Mouse (Mus musculus): ENCODE results near the gene Peli1. TPM values are rescaled to one million over a fixed set of nuclear protein-coding genes. Genes with fewer than 3 reads are reported as not detected.
"Not testable (repeated sequence)": the region's sequence is repeated elsewhere in the genome, so short reads cannot be mapped to it uniquely, and the experiment has no call there.

Gene Peli1
- total RNA-seq, 2 experiments from 2014 or later: 52.5 to 52.8 TPM

DNA sequence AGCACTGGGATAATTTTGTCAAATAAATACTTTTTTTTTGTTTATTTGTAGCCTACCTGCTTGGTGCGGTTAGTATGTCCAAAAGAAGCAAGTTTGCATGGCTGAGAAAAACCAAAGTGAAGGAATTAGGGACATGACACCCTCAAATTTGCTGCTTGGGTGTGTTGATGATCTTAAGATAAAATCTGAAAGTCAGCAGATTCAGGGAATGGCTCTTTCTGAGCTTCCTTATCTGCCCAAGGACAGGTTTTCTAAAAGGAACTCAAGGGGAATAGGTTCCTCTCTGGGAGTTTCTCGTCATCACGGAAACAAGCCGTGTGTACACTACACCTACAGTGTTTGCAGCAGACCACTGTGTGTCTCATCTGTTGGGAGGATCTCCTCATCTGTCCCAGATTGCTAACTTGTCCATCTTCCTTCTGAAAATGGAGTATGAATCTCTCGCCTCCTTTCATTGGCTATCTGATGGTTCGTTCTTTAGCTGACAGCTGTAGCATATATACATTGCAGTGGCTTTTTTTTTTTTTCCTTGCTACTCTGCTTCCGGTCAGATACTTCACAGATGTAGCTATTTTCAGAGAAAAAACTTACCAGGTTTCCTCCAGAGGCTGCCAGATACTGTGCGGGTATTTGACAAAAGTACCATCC lies 88.0 kb downstream of the Peli1 start:
- DNase-seq (ENCODE audit: extremely low spot score in 1 of 2, low spot score in 1 of 2): no peak

DNA sequence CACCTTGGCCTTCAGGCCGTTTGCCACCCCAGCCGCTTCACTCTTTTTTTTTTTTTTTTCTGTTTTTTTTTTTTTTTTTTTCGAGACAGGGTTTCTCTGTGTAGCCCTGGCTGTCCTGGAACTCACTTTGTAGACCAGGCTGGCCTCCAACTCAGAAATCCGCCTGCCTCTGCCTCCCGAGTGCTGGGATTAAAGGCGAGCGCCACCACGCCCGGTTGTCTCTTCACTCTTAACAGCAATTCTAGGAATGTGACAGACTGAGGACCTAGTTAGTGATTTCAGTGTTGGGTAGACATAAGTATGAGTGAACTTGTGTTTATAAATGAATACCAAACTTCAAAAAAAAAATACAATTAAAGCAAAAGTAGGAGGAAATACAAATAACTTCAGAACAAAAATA lies 88.8 kb downstream of the Peli1 start:
- DNase-seq (ENCODE audit: extremely low spot score in 1 of 2, low spot score in 1 of 2): not testable (repeated sequence)

GRCm38 (mm10) chr11:21180650-21181049 lies 89.6 kb downstream of the Peli1 start:
- DNase-seq (ENCODE audit: extremely low spot score in 1 of 2, low spot score in 1 of 2): no peak

DNA sequence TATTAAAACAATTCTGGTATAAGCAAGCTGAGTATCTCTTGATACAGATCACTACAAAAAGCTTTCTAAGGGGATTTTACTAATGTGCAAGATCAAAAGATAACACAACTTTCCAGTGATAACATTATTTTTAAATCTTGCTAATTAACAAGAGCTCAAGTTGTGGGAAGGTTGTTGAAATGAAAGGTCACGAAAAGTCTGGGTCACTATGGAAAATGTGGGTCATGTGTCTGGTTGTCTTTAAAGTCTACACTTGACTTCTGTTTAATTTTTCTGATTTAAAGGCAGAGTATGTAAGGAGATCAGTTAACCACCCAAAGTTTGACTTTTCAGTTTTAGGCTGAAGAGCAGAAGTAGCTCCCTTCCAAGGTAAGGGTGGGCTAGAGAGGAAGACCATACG lies 90.5 kb downstream of the Peli1 start:
- DNase-seq (ENCODE audit: extremely low spot score in 1 of 2, low spot score in 1 of 2): no peak

DNA sequence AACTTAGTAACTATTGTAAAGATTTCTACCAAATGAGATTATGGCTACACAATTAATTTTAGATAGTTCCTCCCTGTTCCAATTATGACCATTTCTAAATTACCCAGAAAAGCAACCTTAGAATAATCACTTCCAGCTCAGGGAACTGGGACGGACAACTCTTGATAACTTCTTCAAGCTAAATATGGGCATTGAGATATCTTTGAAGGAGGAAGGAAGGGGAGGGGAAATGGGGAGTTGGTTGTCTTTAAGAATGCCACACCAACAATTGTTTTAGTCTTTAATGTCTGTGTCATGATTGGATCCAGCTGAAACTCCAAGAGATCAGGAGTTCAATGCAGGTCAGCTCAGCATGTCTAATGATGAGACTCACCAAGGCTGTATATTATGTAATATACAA lies 91.6 kb downstream of the Peli1 start:
- no peak for DNase-seq (ENCODE audit: extremely low spot score in 1 of 2, low spot score in 1 of 2)

DNA sequence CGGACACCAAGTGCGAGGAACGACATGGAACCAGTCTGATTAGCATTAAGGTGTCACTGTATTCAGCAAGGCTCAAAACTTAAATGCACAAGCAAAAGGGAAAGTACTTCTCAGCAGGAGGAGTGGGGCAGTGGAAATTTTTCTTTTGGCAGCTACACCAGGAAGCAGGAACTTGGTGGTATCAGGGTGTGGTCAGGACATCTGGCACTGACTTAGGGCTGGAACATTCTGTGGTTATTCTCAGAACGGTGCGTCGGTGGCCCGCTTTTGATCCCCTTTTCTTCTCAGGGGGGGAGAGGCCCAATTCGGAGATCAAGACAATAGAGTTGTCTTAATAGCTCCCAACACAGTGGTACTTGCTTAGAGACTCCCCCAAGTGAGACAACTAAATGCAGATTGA lies 100.7 kb downstream of the Peli1 start:
- DNase-seq (ENCODE audit: extremely low spot score in 1 of 2, low spot score in 1 of 2): not testable (repeated sequence)

- DNase-seq (ENCODE audit: extremely low spot score in 1 of 2, low spot score in 1 of 2): no peak
Observed at GRCm38 (mm10) chr11:21194851-21195250, 103.8 kb downstream of the Peli1 start.

Other genes starting within 250 kb of the Peli1 start
- gene Vps54, start 148.0 kb downstream of the Peli1 start, total RNA-seq (2021): 10 to 100 TPM; 23.4 to 30.7 TPM